8 mouse cellular contexts compared by ENCODE assay signal in genomic region chrX:133688156-133688555, GRCm38 (mm10). TPM values are rescaled to one million over a fixed set of nuclear protein-coding genes. Genes with fewer than 3 reads are reported as not detected.
A peak's percentile ranks its signal among the peaks of the same experiment; 100 is the strongest.
DNase-seq lines count a peak whose midpoint lies in the region; TF ChIP-seq lines count a peak whose summit lies in the region.

No protein-coding gene starts in this region.

- no peaks in the 10 kb centered on the region for H3K4me1 ChIP-seq in ES-Bruce4 (ENCODE audit: control insufficient read depth, insufficient read depth, low read length)
- peaks cover 13% of the 10 kb centered on the region for H3K4me1 ChIP-seq in forebrain, embryonic 10.5 days

- peak overlapping the region; percentile 42 for H3ac ChIP-seq in myocyte (ENCODE audit: control insufficient read depth, insufficient read length)

- H3K9ac ChIP-seq in ES-Bruce4 (ENCODE audit: low read depth, poor library complexity, severe bottlenecking) = peak overlapping the region; percentile 58

- H3K4me2 ChIP-seq in myocyte (ENCODE audit: low read depth) = peak overlapping the region; percentile 48

- TF ChIP-seq POLR2A in ES-Bruce4 (IDR thresholded peaks at IDR 0.05; ENCODE audit: insufficient read depth, low read length) = no peak
- TF ChIP-seq POLR2A in myocyte (IDR thresholded peaks at IDR 0.05; ENCODE audit: insufficient read length, low read depth) = no peak

- no peak overlapping the region for H3K27ac ChIP-seq in ES-Bruce4 (ENCODE audit: insufficient read depth, low read length)
- peak overlapping the region; percentile 86 for H3K27ac ChIP-seq in forebrain, embryonic 10.5 days

- intact Hi-C loops in heart, postnatal 25 days (cut with DNase I) = no loop called here

- H3K4me3 ChIP-seq in ES-Bruce4 (ENCODE audit: low read depth, low read length) (peak overlapping the region; percentile 82), myocyte (peak overlapping the region; percentile 65)
- H3K4me3 ChIP-seq in forebrain, embryonic 10.5 days = peak overlapping the region; percentile 65

- H3K9me3 ChIP-seq in ES-Bruce4 (replicated peaks; ENCODE audit: control insufficient read depth, insufficient read depth, low read length, poor library complexity, severe bottlenecking) = no peaks in the 10 kb centered on the region
- 0 out of 2 replicates have a peak, but pooled peaks cover 4% of the 10 kb centered on the region for H3K9me3 ChIP-seq in forebrain, embryonic 10.5 days

- 12% methylated on average over 29 of the region's 31 CpGs for WGBS in forebrain, embryonic 10.5 days

- TF ChIP-seq CTCF in ES-Bruce4 (IDR thresholded peaks at IDR 0.05; ENCODE audit: low read depth, low read length) = no peak

- H3K36me3 ChIP-seq in ES-Bruce4 (ENCODE audit: control insufficient read depth, insufficient read depth, low read length, poor library complexity, severe bottlenecking) (no peaks in the 10 kb centered on the region), myocyte (ENCODE audit: control insufficient read depth, insufficient read depth) (no peaks in the 10 kb centered on the region)
- H3K36me3 ChIP-seq in forebrain, embryonic 10.5 days (replicated peaks) = no peaks in the 10 kb centered on the region; the same call in 1 of the 2 replicates

- DNase-seq in heart, adult 11 months = peak; percentile 91
- DNase-seq in heart, postnatal 25 days (ENCODE audit: low spot score) = no peak
- DNase-seq in forebrain, embryonic 10.5 days (ENCODE audit: extremely low spot score, low spot score) = peak; percentile 29
- DNase-seq in induced T-regulatory cell, adult 2 months (ENCODE audit: low read depth) = peak; percentile 1
- DNase-seq in spleen, postnatal 10 days (ENCODE audit: low spot score in 2 of 2) = no peak
- no peak for DNase-seq in ovary, postnatal 14 days (ENCODE audit: low spot score)

- H3K79me2 ChIP-seq in myocyte (ENCODE audit: control insufficient read depth, insufficient read depth) = peaks cover 36% of the 10 kb centered on the region

- TF ChIP-seq EP300 in ES-Bruce4 (IDR thresholded peaks at IDR 0.05; ENCODE audit: insufficient read depth, low read depth, low read length) = no peak

- H3K27me3 ChIP-seq in ES-Bruce4 (ENCODE audit: control insufficient read depth, insufficient read depth, low read length, poor library complexity, severe bottlenecking) (peaks cover 8% of the 10 kb centered on the region), myocyte (ENCODE audit: control insufficient read depth, insufficient read depth, insufficient read length) (no peaks in the 10 kb centered on the region)
- H3K27me3 ChIP-seq in forebrain, embryonic 10.5 days (ENCODE audit: poor library complexity, severe bottlenecking) = peaks cover 74% of the 10 kb centered on the region

TF ChIP-seq in myocyte, 11 proteins besides CTCF, POLR2A, EP300 and RAD21:
- TF ChIP-seq REST (IDR thresholded peaks at IDR 0.05; ENCODE audit: insufficient read depth, insufficient read length) (no peak), TCF3 (IDR thresholded peaks at IDR 0.05; ENCODE audit: insufficient read length, low read depth) (no peak), CEBPB (IDR thresholded peaks at IDR 0.05; ENCODE audit: insufficient read depth, poor library complexity, severe bottlenecking) (no peak)

RNA-seq across cellular contexts. Expression of gene Pcdh19, which starts 0.6 kb away (rescaled TPM):
- 1 to 10 TPM; 8.9 to 9.1 TPM for total RNA-seq in heart, postnatal 25 days (2021)
- polyA plus RNA-seq in ES-Bruce4 (2011; ENCODE audit: insufficient read depth, insufficient read length, low read depth, missing spikeins) (1.8 and 2.2 TPM in 2 replicates), myocyte (2012; fragmentation: generic; extraction: Trizol) (9.7 TPM)
- 12.1 and 12.3 TPM in 2 replicates for polyA plus RNA-seq in forebrain, embryonic 10.5 days (2016; fragmentation: Nextera tagmentation; extraction: Ambion mirVana)

Comparison
In these comparisons a context has a peak if more than half of its experiments do, and no peak if none do; other contexts are left out.
1. DNase-seq: peak in heart, adult 11 months (single experiment), forebrain, embryonic 10.5 days (single experiment) and induced T-regulatory cell, adult 2 months (single experiment); none in heart, postnatal 25 days (single experiment), spleen, postnatal 10 days (0 of 2) and ovary, postnatal 14 days (single experiment).
2. Peak in every context shown above with its lines, with median percentiles within 50 percentile points of each other: H3K4me3 ChIP-seq.